Mouse (Mus musculus) erythroblast, embryonic 14.5 days (primary cell): ENCODE results near the gene Foxn3.

Source experiments
- GATA1 ChIP-seq: IDR thresholded peaks from 2 replicates; pipeline ENCODE4 v1.6.1; 2012; ENCODE audit warnings: low read length, inconsistent platforms, mixed read lengths
- TAL1 ChIP-seq: IDR thresholded peaks from 3 replicates; pipeline ENCODE4 v1.6.1; 2012; ENCODE audit warnings: low read length, inconsistent platforms, mixed read lengths

GRCm38 (mm10) chr12:99349650-99349997 is 213.8 kb downstream of the Foxn3 start:
- TF ChIP-seq GATA1 (no peak), TAL1 (no peak)
